Mouse (Mus musculus) embryonic facial prominence, embryonic 11.5 days (tissue): ENCODE results near the gene Reln. TPM values are rescaled to one million over a fixed set of nuclear protein-coding genes. Genes with fewer than 3 reads are reported as not detected.
A peak's percentile ranks its signal among the peaks of the same experiment; 100 is the strongest.

Source experiments
- ATAC-seq: fragments of 200-750 bp; cut with Nextera tagmentation; replicated peaks from 2 replicates; pipeline ENCODE4 v1.8.0; 2017; ENCODE audit warnings: low read depth; ENCODE audit not compliant: insufficient number of reproducible peaks, low FRiP score, low TSS enrichment
- DNase-seq: peaks from one replicate; pipeline ENCODE4 v3.0.0-alpha.2; 2015; ENCODE audit warnings: low spot score
- H3K27ac ChIP-seq: fragments of 300-500 bp; sonication (generic); replicated peaks from 2 replicates; pipeline ENCODE4 v1.5.1; 2014; ENCODE audit warnings: mild to moderate bottlenecking, low read depth, low read length, control low read depth
- H3K27me3 ChIP-seq: fragments of 300-500 bp; sonication (generic); 2 replicates; pipeline ENCODE4 v1.6.1; 2014; ENCODE audit warnings: mild to moderate bottlenecking, low read length, moderate library complexity, mixed read lengths; ENCODE audit not compliant: control insufficient read depth, insufficient read depth
- H3K36me3 ChIP-seq: fragments of 300-500 bp; sonication (generic); replicated peaks from 2 replicates; pipeline ENCODE4 v1.6.1; 2014; ENCODE audit warnings: low read depth, mild to moderate bottlenecking, low read length, moderate library complexity, mixed read lengths; ENCODE audit not compliant: control insufficient read depth, insufficient read depth
- H3K4me1 ChIP-seq: fragments of 300-500 bp; sonication (generic); 2 replicates; pipeline ENCODE4 v1.6.1; 2014; ENCODE audit warnings: low read length, mixed read lengths; ENCODE audit not compliant: control insufficient read depth, insufficient read depth
- H3K4me2 ChIP-seq: fragments of 300-500 bp; sonication (generic); 2 replicates; pipeline ENCODE4 v1.6.1; 2014; ENCODE audit warnings: low read depth, mild to moderate bottlenecking, control low read depth, low read length, moderate library complexity
- H3K4me3 ChIP-seq: fragments of 300-500 bp; sonication (generic); 2 replicates; pipeline ENCODE4 v1.5.1; 2014; ENCODE audit warnings: low read depth, low read length, control low read depth
- H3K9ac ChIP-seq: fragments of 300-500 bp; sonication (generic); replicated peaks from 2 replicates; pipeline ENCODE4 v1.6.1; 2014; ENCODE audit warnings: mild to moderate bottlenecking, control low read depth, low read length
- H3K9me3 ChIP-seq: fragments of 300-500 bp; sonication (generic); replicated peaks from 2 replicates; pipeline ENCODE4 v1.6.1; 2016; ENCODE audit warnings: mild to moderate bottlenecking, low read length, inconsistent platforms, mixed read lengths; ENCODE audit not compliant: control insufficient read depth
- WGBS: fragments of 180-500 bp; shearing (Covaris S2); extraction: QIAGEN DNeasy Blood & Tissue Kit; methylation state at CpG from one replicate; pipeline ENCODE4 v1.1.7; 2014; 5-methylcytosine and 5-hydroxymethylcytosine counted together
- polyA plus RNA-seq: library from polyadenylated mRNA; unstranded; fragments of >200 nt; fragmentation: Nextera tagmentation; extraction: Ambion mirVana; gene quantifications from 2 replicates; pipeline ENCODE4 v1.2.1, GENCODE M21; 2014

The Reln gene
- polyA plus RNA-seq, 1 experiment from 2014 or later: 3.0 TPM

DNA sequence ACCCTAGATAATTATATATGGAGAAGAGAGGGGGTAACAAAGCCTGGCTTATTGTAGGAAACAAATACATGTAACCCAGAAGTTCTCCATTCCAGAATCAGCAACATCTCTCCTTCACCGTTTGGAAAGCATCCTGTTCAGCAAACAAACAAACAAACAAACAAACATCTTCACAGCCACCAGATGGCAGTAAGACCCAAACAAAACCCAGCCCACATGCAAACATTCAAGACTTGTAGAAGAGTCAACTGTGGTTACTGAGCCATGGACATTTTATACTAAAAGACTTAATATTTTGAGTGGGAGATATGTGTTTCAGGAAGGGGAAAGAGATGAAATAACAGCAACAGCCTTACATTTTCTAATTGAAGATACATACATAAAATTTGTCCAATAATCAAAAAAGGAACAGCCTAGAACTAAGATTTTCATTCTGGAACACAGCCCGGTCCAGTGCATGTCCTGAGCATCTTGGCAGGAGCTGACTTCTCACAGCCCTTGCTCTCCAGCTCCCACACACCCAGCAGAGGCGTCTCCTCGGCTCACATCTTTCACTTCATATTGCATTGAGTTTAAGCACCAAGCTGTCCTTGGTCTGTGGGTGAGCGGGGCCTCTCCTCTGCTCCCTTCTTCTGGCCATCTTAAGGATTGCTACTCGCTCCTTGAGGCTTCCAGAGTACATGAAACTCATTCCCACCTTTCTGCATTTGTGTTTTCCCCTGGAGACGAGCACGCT, 411.0 kb downstream of the Reln start:
- Histone ChIP-seq H3K27ac (no peak overlapping the region), H3K9me3 (no peaks in the 10 kb centered on the region), H3K4me1 (no peaks in the 10 kb centered on the region), H3K9ac (no peak overlapping the region), H3K4me2 (no peak overlapping the region), H3K4me3 (no peak overlapping the region), H3K27me3 (no peaks in the 10 kb centered on the region), H3K36me3 (no peaks in the 10 kb centered on the region)
- 81% methylated on average over 8 of the region's 8 CpGs for WGBS
- ATAC-seq (no peak), DNase-seq (no peak)

DNA sequence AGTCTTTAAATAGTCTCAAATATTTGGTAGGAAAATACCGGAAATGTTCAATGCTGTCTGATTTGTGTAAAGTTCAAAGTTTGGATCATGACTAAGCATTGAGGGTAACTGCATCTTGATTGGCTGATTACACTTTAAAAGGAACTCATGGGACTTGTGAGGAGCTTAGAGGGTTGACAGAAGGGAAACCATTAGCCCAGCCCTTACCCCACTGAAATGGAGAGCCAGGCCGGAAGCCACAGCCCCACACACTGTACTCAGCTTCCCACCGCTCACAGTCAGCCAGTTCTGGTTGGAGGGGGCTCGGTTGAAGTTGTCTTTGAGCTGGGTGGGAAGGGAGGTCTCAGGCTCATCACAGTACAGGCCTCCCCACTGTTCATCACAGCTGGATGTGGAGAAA, 413.4 kb downstream of the Reln start:
- 60% methylated on average over 4 of the region's 4 CpGs for WGBS
- no peaks in the 10 kb centered on the region for H3K4me1 ChIP-seq
- no peak overlapping the region for H3K27ac ChIP-seq
- no peaks in the 10 kb centered on the region for H3K9me3 ChIP-seq
- no peaks in the 10 kb centered on the region for H3K36me3 ChIP-seq
- H3K9ac ChIP-seq: no peak overlapping the region
- H3K4me2 ChIP-seq: no peak overlapping the region
- peak; percentile 59; the same call in 1 of the 2 replicates for ATAC-seq
- no peaks in the 10 kb centered on the region for H3K27me3 ChIP-seq
- peak; percentile 26 for DNase-seq
- no peak overlapping the region for H3K4me3 ChIP-seq

DNA sequence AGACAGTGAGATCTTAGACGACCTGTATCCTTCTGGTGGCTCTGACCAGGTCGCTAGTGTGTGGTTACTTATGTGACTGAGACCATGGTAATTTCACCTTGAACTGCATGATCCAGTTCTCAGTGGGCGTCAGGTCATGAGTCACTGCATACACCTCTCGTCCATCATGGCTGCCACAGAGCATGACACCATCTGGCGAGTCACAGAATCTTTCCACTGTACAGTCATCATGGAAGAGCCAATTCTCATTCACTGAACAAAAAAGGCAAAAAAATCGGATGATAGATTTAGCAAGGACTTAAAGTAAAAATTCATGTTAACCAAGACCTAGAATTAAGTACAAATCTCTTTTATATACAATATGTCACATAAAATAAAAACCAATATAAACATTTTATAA, 424.2 kb downstream of the Reln start:
- Histone ChIP-seq H3K27me3 (no peaks in the 10 kb centered on the region), H3K4me3 (no peak overlapping the region), H3K4me1 (no peaks in the 10 kb centered on the region), H3K9ac (no peak overlapping the region), H3K4me2 (no peak overlapping the region), H3K27ac (no peak overlapping the region), H3K36me3 (no peaks in the 10 kb centered on the region), H3K9me3 (no peaks in the 10 kb centered on the region)
- DNase-seq: no peak
- ATAC-seq: no peak
- WGBS: 84% methylated on average over 6 of the region's 6 CpGs

DNA sequence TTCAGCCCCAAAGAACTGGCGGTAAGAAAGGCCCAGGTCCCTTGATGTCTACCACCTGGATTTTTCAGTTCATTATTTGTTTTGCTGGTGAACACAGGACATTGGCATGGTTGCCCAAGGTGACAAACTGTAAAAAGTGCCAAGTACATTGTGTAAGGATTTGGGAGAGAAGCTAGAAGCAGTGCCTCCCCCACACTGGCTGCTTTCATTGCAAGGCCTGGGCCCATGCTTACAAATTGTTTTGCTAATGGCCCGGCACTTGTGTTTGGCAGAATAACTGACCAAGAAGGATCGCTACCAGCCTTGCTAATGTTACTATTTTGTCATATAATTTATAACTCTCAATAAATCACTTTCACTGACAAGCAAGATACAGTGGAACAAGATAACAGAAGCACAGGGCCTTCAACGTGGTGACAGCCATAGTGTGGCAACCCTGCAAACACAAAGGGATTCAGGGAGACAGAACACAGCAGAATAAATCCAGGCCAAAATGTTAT, 425.2 kb downstream of the Reln start:
- Histone ChIP-seq H3K9ac (no peak overlapping the region), H3K4me3 (no peak overlapping the region), H3K4me1 (no peaks in the 10 kb centered on the region), H3K36me3 (no peaks in the 10 kb centered on the region), H3K9me3 (no peaks in the 10 kb centered on the region), H3K27ac (no peak overlapping the region), H3K4me2 (no peak overlapping the region), H3K27me3 (no peaks in the 10 kb centered on the region)
- 82% methylated on average over 4 of the region's 4 CpGs for WGBS
- no peak for ATAC-seq
- no peak for DNase-seq

DNA sequence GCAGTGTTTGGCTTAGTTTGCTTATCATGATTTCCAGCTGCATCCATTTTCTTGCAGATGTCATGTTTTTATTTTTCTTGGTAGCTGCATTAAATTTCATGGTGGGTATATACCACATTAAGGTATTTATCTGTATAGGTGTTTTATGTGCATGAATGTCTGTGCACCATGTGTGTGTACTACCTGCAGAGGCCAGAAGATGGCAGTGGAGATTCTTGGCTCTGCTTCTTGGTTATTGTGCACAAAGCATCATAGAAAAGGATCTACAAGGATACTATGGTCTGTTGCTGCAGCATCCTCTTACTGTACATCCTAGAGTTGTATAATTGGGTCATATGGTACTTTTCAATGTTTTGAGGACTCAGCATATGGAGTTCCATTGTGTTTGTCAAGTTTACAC, 428.5 kb downstream of the Reln start:
- H3K27ac ChIP-seq: no peak overlapping the region
- no peak for ATAC-seq

DNA sequence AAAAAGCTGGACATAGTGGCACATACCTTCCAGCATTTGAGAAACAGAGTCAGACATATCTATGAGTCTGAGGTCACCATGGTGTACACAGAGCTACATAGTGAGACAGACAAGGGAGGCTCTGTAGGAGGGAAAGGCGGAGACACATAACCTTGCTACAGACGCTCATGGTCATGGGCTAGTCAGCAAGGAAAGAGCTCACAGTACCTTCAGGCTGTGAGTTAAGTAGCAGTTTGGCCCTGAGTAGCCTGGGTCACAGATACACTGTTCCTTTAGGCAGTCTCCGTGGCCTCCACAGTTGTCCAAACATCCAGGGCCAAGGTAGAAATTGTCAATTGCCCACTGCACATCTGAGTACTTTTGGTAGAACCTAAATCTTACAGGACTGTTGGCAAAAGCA, 429.7 kb downstream of the Reln start:
- no peaks in the 10 kb centered on the region for H3K27me3 ChIP-seq
- ATAC-seq (no peak), DNase-seq (no peak)
- no peak overlapping the region for H3K9ac ChIP-seq
- WGBS: 51% methylated on average over 3 of the region's 3 CpGs
- H3K4me2 ChIP-seq: no peak overlapping the region
- no peaks in the 10 kb centered on the region for H3K9me3 ChIP-seq
- H3K36me3 ChIP-seq: no peaks in the 10 kb centered on the region
- no peak overlapping the region for H3K4me3 ChIP-seq
- H3K4me1 ChIP-seq: no peaks in the 10 kb centered on the region
- H3K27ac ChIP-seq: no peak overlapping the region

More for the DNA sequence above, 428.5 kb downstream of the Reln start:
- H3K36me3 ChIP-seq: no peaks in the 10 kb centered on the region
- no peak overlapping the region for H3K4me2 ChIP-seq
- H3K27me3 ChIP-seq: no peaks in the 10 kb centered on the region
- H3K4me3 ChIP-seq: no peak overlapping the region
- H3K4me1 ChIP-seq: no peaks in the 10 kb centered on the region
- H3K9me3 ChIP-seq: no peaks in the 10 kb centered on the region
- no peak overlapping the region for H3K9ac ChIP-seq
- DNase-seq: no peak

DNA sequence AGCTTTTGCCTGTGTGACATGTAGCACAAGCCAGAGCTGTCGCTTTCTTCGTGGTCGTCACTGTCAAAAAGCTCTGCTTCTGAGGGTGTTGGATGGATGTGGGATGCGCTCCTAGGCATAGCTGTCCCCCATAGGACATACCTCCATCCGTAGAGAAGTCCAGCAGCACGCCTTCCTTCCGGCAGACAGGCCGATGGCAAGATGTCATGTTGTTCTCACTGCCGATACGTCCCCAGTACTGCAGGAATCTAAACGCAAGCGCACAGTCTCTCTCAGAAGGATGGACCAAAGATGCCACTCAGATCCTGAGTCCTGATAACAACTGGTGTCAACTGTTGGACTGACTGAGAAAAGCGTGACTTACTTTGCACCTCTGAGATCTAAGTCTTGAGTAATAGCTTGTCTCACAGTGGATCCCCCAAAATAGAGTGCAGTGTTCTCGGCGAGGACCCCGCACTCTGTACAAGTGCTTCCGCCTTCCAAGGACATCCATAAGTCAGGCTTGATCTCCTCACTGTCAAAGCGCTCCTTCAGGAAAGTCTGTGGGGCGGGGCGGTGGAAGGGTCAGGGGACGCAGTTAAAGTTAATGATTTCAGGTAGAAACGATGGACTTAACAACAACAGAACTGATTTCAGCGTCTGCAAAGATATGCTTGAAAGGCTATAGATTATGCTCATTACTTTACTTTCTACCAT, 431.5 kb downstream of the Reln start:
- no peaks in the 10 kb centered on the region for H3K27me3 ChIP-seq
- H3K9me3 ChIP-seq: no peaks in the 10 kb centered on the region
- DNase-seq (no peak), ATAC-seq (no peak)
- no peak overlapping the region for H3K4me3 ChIP-seq
- no peak overlapping the region for H3K27ac ChIP-seq
- no peak overlapping the region for H3K4me2 ChIP-seq
- H3K9ac ChIP-seq: no peak overlapping the region
- WGBS: 88% methylated on average over 23 of the region's 23 CpGs
- H3K36me3 ChIP-seq: no peaks in the 10 kb centered on the region
- H3K4me1 ChIP-seq: no peaks in the 10 kb centered on the region

DNA sequence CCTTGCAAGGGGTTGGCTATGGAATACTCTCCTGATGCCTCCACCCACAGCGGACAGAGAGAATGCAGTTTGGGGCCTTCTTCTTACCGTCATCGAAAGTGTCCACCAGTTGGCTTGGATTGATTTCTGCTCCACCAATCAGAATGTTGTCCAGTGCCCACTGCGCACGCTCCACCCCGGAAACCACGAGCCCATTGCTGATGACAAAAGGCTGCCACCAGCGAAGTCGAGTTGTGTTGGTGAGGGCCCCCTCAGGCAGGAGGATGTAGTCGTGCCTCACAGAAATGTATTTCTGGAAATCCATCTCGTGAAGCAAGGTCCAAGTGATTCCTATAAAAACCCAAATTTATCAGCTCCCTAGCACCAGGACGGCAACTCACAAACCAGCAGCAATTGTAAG, 433.8 kb downstream of the Reln start:
- no peak overlapping the region for H3K4me2 ChIP-seq
- H3K9ac ChIP-seq: no peak overlapping the region
- DNase-seq (no peak), ATAC-seq (no peak)
- no peak overlapping the region for H3K27ac ChIP-seq
- no peak overlapping the region for H3K4me3 ChIP-seq
- no peaks in the 10 kb centered on the region for H3K4me1 ChIP-seq
- WGBS: 94% methylated on average over 12 of the region's 12 CpGs
- H3K36me3 ChIP-seq: no peaks in the 10 kb centered on the region
- no peaks in the 10 kb centered on the region for H3K27me3 ChIP-seq
- H3K9me3 ChIP-seq: no peaks in the 10 kb centered on the region
